Mouse (Mus musculus) embryonic facial prominence, embryonic 14.5 days (tissue): ENCODE measurements around the gene Apex1. TPM values are rescaled to one million over a fixed set of nuclear protein-coding genes. Genes with fewer than 3 reads are reported as not detected.

ENCODE experiments used
- ATAC-seq: fragments of 200-750 bp; cut with Nextera tagmentation; 2 replicates; pipeline ENCODE4 v1.8.0; 2017; ENCODE audit warnings: low read depth, moderate number of reproducible peaks, moderate TSS enrichment
- DNase-seq: peaks from one replicate; pipeline ENCODE4 v3.0.0-alpha.2; 2015; ENCODE audit warnings: low spot score
- H3K27ac ChIP-seq: fragments of 300-500 bp; sonication (generic); replicated peaks from 2 replicates; pipeline ENCODE4 v1.5.1; 2014; ENCODE audit warnings: low read depth, mild to moderate bottlenecking, low read length, moderate library complexity
- H3K27me3 ChIP-seq: fragments of 300-500 bp; sonication (generic); replicated peaks from 2 replicates; pipeline ENCODE4 v1.6.1; 2014; ENCODE audit warnings: low read length; ENCODE audit not compliant: control insufficient read depth, insufficient read depth
- H3K36me3 ChIP-seq: fragments of 300-500 bp; sonication (generic); 2 replicates; pipeline ENCODE4 v1.6.1; 2014; ENCODE audit warnings: low read length, mixed read lengths; ENCODE audit not compliant: control insufficient read depth, insufficient read depth
- H3K4me1 ChIP-seq: fragments of 300-500 bp; sonication (generic); 2 replicates; pipeline ENCODE4 v1.6.1; 2014; ENCODE audit warnings: antibody characterized with exemption, low read length; ENCODE audit not compliant: control insufficient read depth, insufficient read depth
- H3K4me2 ChIP-seq: fragments of 300-500 bp; sonication (generic); 2 replicates; pipeline ENCODE4 v1.6.1; 2014; ENCODE audit warnings: low read depth, mild to moderate bottlenecking, low read length, moderate library complexity, mixed read lengths
- H3K4me3 ChIP-seq: fragments of 300-500 bp; sonication (generic); 2 replicates; pipeline ENCODE4 v1.5.1; 2014; ENCODE audit warnings: low read depth, mild to moderate bottlenecking, low read length
- H3K9ac ChIP-seq: fragments of 300-500 bp; sonication (generic); 2 replicates; pipeline ENCODE4 v1.6.1; 2014; ENCODE audit warnings: low read depth, mild to moderate bottlenecking, low read length, moderate library complexity, mixed read lengths
- H3K9me3 ChIP-seq: fragments of 300-500 bp; sonication (generic); 2 replicates; pipeline ENCODE4 v1.6.1; 2016; ENCODE audit warnings: low read length; ENCODE audit not compliant: control insufficient read depth
- WGBS: fragments of 180-500 bp; shearing (Covaris S2); extraction: QIAGEN DNeasy Blood & Tissue Kit; methylation state at CpG from one replicate; pipeline ENCODE4 v1.1.7; 2014; 5-methylcytosine and 5-hydroxymethylcytosine counted together
- polyA plus RNA-seq: library from polyadenylated mRNA; unstranded; fragments of >200 nt; fragmentation: Nextera tagmentation; extraction: Ambion mirVana; gene quantifications from 2 replicates; pipeline ENCODE4 v1.2.1, GENCODE M21; 2014

Apex1 gene
- 177 and 204 TPM in 2 replicates for polyA plus RNA-seq

DNA sequence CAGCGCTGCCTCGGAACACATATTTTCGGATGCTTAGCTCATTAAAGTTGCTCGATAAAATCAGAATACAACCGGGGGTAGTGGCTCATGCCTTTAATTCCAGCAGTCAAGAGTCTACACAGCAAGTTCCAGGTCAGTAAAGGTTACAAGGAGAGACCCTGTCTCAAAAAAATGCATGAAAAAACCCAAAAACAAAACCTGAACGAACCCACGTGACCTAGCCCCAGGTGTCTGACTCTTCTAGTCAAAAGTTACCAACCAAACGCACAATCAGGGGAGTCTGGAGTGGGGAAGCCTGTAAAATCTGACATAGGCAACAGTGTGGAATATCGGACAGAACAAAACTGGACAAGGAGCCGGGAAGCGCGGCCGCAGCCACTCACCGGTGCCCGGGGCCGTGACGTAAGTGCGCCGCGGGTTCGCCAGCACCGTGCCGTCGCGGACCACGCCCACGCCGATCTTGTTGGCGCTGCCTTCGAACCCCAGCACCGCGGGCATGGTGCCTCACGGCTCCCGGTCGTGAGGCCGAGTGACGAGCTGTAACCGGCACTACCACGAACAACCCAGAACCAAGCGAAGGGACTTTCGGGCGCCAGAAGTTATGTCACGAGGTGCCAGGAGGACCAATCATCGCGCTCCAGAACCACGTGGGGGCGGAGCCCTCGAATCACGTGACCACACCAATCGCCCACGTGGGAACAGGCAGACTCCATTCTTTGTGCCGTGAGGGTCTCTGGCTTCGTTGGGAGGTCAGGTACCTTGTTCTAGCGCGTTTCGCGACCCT is at the start of gene Apex1, which contains the start of gene Osgep:
Gene Apex1, plus strand, starts transcription at position 688 of the 784 bp plus-strand sequence.
Gene Osgep, minus strand, starts transcription at position 613 of the 784 bp plus-strand sequence.
- H3K27ac ChIP-seq: peak within 1 kb of the TSS; percentile 95
- peak within 1 kb of the TSS; percentile 71 for H3K4me3 ChIP-seq
- H3K4me1 ChIP-seq: 0 out of 2 replicates have a peak, but pooled peaks cover 11% of the 10 kb centered on the region
- DNase-seq (peak; percentile 98), ATAC-seq (peak; percentile 94)
- peak within 1 kb of the TSS; percentile 86 for H3K9ac ChIP-seq
- H3K9me3 ChIP-seq: no peaks in the 10 kb centered on the region
- peak within 1 kb of the TSS; percentile 88 for H3K4me2 ChIP-seq
- peaks cover 40% of the 10 kb centered on the region for H3K36me3 ChIP-seq
- WGBS: under 1% methylated on average over 41 of the region's 57 CpGs
- H3K27me3 ChIP-seq: no peaks in the 10 kb centered on the region

DNA sequence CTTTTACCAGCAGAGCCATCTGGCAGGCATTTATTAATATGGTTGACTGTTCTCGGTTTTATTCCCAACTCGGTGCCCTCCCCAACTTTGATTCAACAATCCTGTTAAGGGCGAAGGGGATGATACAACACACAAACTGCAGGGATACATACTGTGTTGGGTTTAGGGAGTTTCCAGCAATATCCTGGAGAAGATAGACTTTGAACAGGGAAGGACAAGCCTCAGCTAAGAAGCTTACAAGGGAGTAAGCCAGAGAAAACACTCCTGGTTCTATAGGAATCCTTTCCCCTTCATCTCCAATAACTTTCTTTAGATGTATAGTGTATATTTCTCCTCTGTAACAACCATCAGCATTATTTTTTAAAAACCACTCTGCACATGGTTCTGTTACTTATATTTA is 49.6 kb upstream of the Apex1 start:
- WGBS: 79% methylated on average over 3 of the region's 3 CpGs
- ATAC-seq: no peak
- H3K4me2 ChIP-seq: no peak overlapping the region

DNA sequence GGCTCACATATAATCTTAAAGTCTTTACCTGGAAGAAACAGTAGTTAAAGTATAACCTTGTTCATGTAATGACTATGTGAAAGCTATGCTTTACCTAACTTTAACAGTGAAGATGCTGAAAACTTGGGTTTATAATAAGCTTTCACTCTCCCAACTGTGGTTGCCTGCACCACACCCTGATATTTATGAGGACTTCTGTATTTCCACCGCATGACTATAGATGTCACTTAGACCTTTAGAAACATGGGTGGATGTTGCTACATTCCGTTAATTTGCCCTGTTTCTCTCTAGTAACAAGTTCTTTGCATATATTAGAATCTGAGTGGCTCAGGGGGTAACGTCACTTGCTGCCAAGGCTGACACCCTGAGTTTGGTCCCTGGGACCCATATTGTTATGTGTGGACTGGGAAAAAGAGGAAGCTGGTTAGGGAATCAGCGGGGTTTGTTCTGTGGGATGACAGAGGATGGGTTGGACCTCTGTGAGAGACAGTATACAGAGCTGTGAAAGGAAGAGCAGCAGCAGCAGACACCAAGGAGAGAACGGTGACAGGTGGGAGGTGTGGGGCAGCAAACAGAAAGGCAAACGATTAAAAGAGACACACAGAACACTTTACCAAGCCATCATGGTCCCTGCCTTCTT is 49.1 kb upstream of the Apex1 start:
- Histone ChIP-seq H3K9me3 (no peaks in the 10 kb centered on the region), H3K36me3 (no peaks in the 10 kb centered on the region), H3K27ac (no peak overlapping the region), H3K9ac (no peak overlapping the region), H3K4me3 (no peak overlapping the region), H3K4me1 (peaks cover 3% of the 10 kb centered on the region), H3K4me2 (no peak overlapping the region), H3K27me3 (no peaks in the 10 kb centered on the region)
- ATAC-seq (no peak), DNase-seq (no peak)
- 76% methylated on average over 6 of the region's 6 CpGs for WGBS

More for the DNA sequence above, 49.6 kb upstream of the Apex1 start:
- H3K9ac ChIP-seq: no peak overlapping the region
- no peak overlapping the region for H3K27ac ChIP-seq
- no peaks in the 10 kb centered on the region for H3K9me3 ChIP-seq
- peaks cover 5% of the 10 kb centered on the region for H3K4me1 ChIP-seq
- H3K36me3 ChIP-seq: no peaks in the 10 kb centered on the region
- DNase-seq: no peak
- no peak overlapping the region for H3K4me3 ChIP-seq
- H3K27me3 ChIP-seq: no peaks in the 10 kb centered on the region

DNA sequence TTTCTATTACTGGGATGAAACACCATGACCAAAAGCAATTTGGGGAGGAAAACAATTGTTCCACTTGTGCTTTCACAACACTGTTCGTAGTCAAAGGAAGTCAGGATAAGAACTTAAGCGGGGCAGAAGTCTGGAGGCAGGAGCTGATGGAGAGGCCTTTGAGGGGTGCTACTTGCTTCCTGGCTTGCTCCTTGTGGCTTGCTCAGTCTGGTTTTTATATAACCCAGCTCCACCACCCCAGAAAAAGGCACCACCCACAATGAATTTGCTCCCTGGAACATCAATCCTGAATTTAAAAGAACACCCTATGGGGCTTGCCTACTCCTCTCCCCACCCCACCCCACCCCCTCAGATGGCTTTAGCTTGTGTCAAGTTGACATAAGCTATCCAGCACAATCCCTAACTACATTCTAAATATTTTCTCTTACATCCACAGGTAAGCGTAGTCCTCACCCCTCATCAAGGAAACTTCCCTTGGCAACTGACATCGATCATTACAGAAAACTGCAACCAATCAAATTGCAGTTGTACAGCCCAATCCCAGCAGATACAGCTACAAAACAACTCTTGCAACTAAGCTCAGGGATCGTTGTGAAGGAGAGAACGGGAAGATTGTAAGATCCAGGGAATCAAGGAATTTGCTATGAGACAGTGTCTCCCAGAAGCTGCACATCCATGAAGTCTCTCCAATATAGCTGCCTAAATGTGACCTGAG is 48.4 kb upstream of the Apex1 start:
- Histone ChIP-seq H3K36me3 (no peaks in the 10 kb centered on the region), H3K27ac (no peak overlapping the region), H3K4me1 (no peaks in the 10 kb centered on the region), H3K27me3 (no peaks in the 10 kb centered on the region), H3K4me3 (no peak overlapping the region), H3K9me3 (no peaks in the 10 kb centered on the region), H3K4me2 (no peak overlapping the region), H3K9ac (no peak overlapping the region)
- WGBS: 81% methylated on average over 6 of the region's 6 CpGs
- ATAC-seq (no peak), DNase-seq (no peak)

DNA sequence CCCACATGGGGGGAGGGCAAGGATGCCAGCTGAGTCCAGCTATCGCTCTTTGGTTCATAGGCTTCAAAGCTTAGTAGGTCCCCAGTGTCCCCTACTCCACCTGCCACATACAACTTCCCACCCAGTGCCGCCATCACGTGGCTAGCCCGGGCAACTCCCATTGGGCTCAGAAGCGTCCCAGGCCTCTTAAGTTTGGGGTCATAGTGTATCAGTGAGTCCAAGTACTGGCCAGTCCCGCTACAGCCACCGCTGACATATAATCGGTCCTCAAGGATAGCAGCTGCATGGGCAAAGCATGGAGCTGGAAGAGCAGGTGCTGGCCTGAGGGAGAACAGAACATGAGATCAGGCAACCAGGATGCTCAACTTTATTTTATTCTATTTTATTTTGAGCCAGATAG is 33.1 kb upstream of the Apex1 start:
- DNase-seq (no peak), ATAC-seq (no peak)
- Histone ChIP-seq H3K9ac (no peak overlapping the region), H3K9me3 (no peaks in the 10 kb centered on the region), H3K4me3 (no peak overlapping the region), H3K36me3 (no peaks in the 10 kb centered on the region), H3K4me2 (no peak overlapping the region), H3K4me1 (0 out of 2 replicates have a peak, but pooled peaks cover 3% of the 10 kb centered on the region), H3K27ac (no peak overlapping the region), H3K27me3 (no peaks in the 10 kb centered on the region)
- 92% methylated on average over 8 of the region's 8 CpGs for WGBS

DNA sequence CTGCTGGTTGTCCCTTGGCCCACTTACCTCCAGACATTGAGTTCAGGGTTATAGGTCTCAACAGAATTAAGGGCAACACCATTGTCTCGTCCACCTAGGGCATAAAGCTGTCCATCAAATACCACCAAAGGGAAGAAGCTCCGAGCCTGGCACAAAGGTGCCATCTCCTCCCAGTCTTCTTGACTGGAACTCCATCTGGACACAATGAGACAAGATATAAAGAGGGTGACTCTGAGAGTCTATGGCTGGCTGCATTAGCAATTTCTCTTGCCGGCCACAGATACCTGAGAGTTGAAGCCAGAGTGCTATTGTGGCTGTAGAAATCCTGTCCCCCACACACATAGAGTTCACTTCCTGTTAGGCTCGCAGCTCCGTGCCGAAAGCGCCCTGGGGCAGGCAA is 32.7 kb upstream of the Apex1 start:
- DNase-seq (no peak), ATAC-seq (no peak)
- no peak overlapping the region for H3K27ac ChIP-seq
- H3K4me2 ChIP-seq: no peak overlapping the region
- 84% methylated on average over 7 of the region's 7 CpGs for WGBS
- no peak overlapping the region for H3K9ac ChIP-seq
- H3K9me3 ChIP-seq: no peaks in the 10 kb centered on the region
- no peak overlapping the region for H3K4me3 ChIP-seq
- no peaks in the 10 kb centered on the region for H3K36me3 ChIP-seq
- 0 out of 2 replicates have a peak, but pooled peaks cover 3% of the 10 kb centered on the region for H3K4me1 ChIP-seq
- H3K27me3 ChIP-seq: no peaks in the 10 kb centered on the region

DNA sequence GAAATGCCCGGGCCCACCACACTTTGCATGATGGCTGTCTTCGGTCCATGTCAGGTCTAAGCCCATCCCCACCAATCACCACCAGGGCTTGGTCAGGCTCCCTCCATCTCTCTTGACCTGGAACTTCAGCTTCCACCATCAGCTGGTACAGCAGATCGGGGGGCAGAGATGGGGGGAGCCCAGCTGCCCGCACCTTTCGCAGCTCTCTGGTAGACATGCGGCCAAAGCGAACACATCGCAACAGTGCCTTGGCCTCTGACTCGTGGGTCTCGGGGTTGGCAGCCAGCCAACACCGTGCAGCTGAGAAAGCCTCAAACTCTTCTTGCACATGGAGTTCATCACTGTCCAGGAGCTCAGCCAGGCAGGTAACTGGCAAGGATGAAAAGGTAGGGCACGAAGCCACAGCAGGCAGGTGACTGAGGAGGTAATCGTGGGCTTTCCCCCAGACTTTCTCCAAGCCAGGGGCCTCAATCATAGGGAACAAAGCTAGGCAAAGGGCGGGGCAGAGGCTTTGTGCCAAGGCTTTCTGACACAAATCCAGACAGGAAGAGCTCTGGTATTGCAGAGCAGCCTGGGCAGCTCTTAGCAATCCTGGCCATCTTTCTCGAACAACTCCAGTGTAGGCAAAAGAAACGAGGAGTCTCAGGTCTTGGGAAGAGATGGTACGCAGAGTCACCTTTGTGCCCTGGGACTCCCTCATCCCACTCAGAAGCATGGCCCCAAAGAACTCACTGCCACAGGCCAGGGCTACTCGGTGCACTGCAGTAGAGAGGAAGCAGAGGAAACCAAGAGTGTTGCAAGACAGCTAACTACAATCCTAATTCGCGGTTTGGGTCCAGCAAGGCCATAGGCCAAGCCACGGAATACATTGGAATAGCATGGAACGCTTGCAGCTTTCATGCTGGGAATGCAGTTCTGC is 32.0 kb upstream of the Apex1 start:
- Histone ChIP-seq H3K4me1 (0 out of 2 replicates have a peak, but pooled peaks cover 3% of the 10 kb centered on the region), H3K36me3 (no peaks in the 10 kb centered on the region), H3K27ac (no peak overlapping the region), H3K4me2 (no peak overlapping the region), H3K27me3 (no peaks in the 10 kb centered on the region), H3K4me3 (no peak overlapping the region), H3K9me3 (no peaks in the 10 kb centered on the region), H3K9ac (no peak overlapping the region)
- 79% methylated on average over 22 of the region's 22 CpGs for WGBS
- ATAC-seq (no peak), DNase-seq (peak; percentile 40)

DNA sequence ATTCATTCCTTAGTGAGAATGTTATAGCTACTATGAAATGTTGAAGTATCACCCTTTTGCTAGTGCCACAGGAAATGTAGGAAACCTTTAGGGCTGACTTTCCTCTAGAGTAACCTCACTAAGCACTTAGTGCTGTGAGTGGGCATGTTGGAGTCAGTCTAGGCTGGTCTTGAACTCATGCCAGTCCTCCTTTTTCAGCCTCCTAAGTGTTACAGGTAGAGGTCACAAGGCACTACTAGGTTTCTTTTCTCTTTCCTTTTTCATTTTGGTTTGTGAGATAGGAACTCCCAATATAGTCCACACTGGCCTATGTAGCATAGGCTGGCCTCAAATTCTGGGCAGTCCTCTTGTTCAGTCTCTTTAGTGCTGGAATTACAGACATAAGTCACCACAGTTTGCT is 29.4 kb upstream of the Apex1 start:
- H3K4me3 ChIP-seq: no peak overlapping the region
- no peak overlapping the region for H3K27ac ChIP-seq
- no peak overlapping the region for H3K9ac ChIP-seq
- ATAC-seq: no peak
- no peaks in the 10 kb centered on the region for H3K27me3 ChIP-seq
- H3K36me3 ChIP-seq: no peaks in the 10 kb centered on the region
- DNase-seq: no peak
- 0 out of 2 replicates have a peak, but pooled peaks cover 3% of the 10 kb centered on the region for H3K4me1 ChIP-seq
- no peaks in the 10 kb centered on the region for H3K9me3 ChIP-seq
- H3K4me2 ChIP-seq: no peak overlapping the region
